Mouse (Mus musculus): ENCODE data around the gene Dzank1.

GRCm38 (mm10) chr2:144527821-144528174 is 584 bp upstream of the Dzank1 start:
- TF ChIP-seq CTCF (IDR thresholded peaks at IDR 0.05) (no peak), EP300 (IDR thresholded peaks at IDR 0.05) (no peak)
